Comparison of ENCODE assay signal across 8 mouse cellular contexts in the genomic region with DNA sequence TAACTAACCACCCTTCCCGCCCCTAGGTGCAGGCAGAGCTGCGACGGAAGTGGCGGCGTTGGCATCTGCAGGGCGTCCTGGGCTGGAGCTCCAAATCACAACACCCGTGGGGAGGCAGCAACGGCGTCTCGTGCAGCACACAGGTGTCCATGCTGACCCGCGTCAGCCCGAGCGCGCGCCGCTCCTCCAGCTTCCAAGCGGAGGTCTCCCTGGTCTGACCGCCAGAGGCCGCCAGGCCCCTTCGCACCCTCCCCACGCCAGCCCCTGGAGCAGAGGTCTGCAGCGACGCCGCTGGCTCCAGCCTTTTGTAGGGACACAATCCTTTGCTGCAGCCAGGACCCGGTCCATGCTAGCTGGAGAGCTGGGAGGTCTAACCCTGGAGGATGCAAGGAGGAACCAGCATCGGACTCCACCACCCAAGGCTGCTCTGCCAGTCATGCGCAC. TPM values are rescaled to one million over a fixed set of nuclear protein-coding genes. Genes with fewer than 3 reads are reported as not detected.
A peak's percentile ranks its signal among the peaks of the same experiment; 100 is the strongest.
DNase-seq lines count a peak whose midpoint lies in the region; ATAC-seq and TF ChIP-seq lines count a peak whose summit lies in the region.

No protein-coding gene starts in this region.

- peaks cover 59% of the 10 kb centered on the region for H3K27me3 ChIP-seq in CH12.LX (replicated peaks)
- peaks cover 12% of the 10 kb centered on the region; the same call in 1 of the 2 replicates for H3K27me3 ChIP-seq in forebrain, embryonic 15.5 days
- H3K27me3 ChIP-seq in limb, embryonic 10.5 days (ENCODE audit: low read depth, poor library complexity, severe bottlenecking), result peaks cover 62% of the 10 kb centered on the region

- no peaks in the 10 kb centered on the region for H3K79me2 ChIP-seq in CH12.LX (replicated peaks; ENCODE audit: control insufficient read depth, extremely low read depth, insufficient read depth, poor library complexity, severe bottlenecking)

- H3K4me3 ChIP-seq in CH12.LX (replicated peaks in 1 of 3; ENCODE audit: low read depth in 2 of 3, low read length in 2 of 3, poor library complexity in 1 of 3), result peak overlapping the region in 1 of 3 experiments; percentile 24
- H3K4me3 ChIP-seq in forebrain, embryonic 15.5 days, result peak overlapping the region; percentile 33
- peak overlapping the region; percentile 46 for H3K4me3 ChIP-seq in limb, embryonic 10.5 days

- peak overlapping the region; percentile 90 for H3K4me2 ChIP-seq in CH12.LX (ENCODE audit: insufficient read depth, low read depth, poor library complexity, severe bottlenecking)
- H3K4me2 ChIP-seq in forebrain, embryonic 15.5 days (replicated peaks), result peak overlapping the region; percentile 51

- under 1% methylated on average over 28 of the region's 28 CpGs for WGBS in forebrain, embryonic 15.5 days
- 1% methylated on average over 28 of the region's 28 CpGs for WGBS in limb, embryonic 10.5 days

- peaks cover 20 to 55% of the 10 kb centered on the region in 2 experiments for H3K4me1 ChIP-seq in CH12.LX (ENCODE audit: control insufficient read depth in 1 of 2, insufficient read depth in 2 of 2)
- peaks cover 38% of the 10 kb centered on the region for H3K4me1 ChIP-seq in forebrain, embryonic 15.5 days
- peaks cover 54% of the 10 kb centered on the region for H3K4me1 ChIP-seq in limb, embryonic 10.5 days

- H3K9ac ChIP-seq in CH12.LX (ENCODE audit: insufficient read depth, low read depth), result no peak overlapping the region
- H3K9ac ChIP-seq in forebrain, embryonic 15.5 days (replicated peaks), result peak overlapping the region; percentile 40; the same call in 1 of the 2 replicates

- TF ChIP-seq POLR2A in CH12.LX (IDR thresholded peaks at IDR 0.05; ENCODE audit: low read depth, low read length), result no peak

- dilution Hi-C loops in CH12.LX (cut with MboI; ENCODE audit: extremely low pct_ligation_motif_present, extremely low pct_unique_long_range_greater_than_20kb, low sequenced_read_pairs), result no loop called here

- H3K9me3 ChIP-seq in CH12.LX (replicated peaks; ENCODE audit: low read length), result no peaks in the 10 kb centered on the region
- H3K9me3 ChIP-seq in forebrain, embryonic 15.5 days, result no peaks in the 10 kb centered on the region
- H3K9me3 ChIP-seq in limb, embryonic 10.5 days (replicated peaks), result no peaks in the 10 kb centered on the region

- TF ChIP-seq RAD21 in CH12.LX (IDR thresholded peaks at IDR 0.05; ENCODE audit: low read depth, low read length), result peak; percentile 58

- H3K36me3 ChIP-seq in CH12.LX (replicated peaks in 1 of 2; ENCODE audit: control insufficient read depth in 1 of 2, insufficient read depth in 1 of 2, low read length in 1 of 2), result no peaks in the 10 kb centered on the region
- H3K36me3 ChIP-seq in forebrain, embryonic 15.5 days, result no peaks in the 10 kb centered on the region
- H3K36me3 ChIP-seq in limb, embryonic 10.5 days, result no peaks in the 10 kb centered on the region

- no peak for TF ChIP-seq EP300 in CH12.LX (IDR thresholded peaks at IDR 0.05; ENCODE audit: low read length)

- no peak overlapping the region for H3K27ac ChIP-seq in CH12.LX (ENCODE audit: insufficient read depth, low read depth)
- no peak overlapping the region for H3K27ac ChIP-seq in forebrain, embryonic 15.5 days (replicated peaks)
- H3K27ac ChIP-seq in limb, embryonic 10.5 days, result peak overlapping the region; percentile 66

- no peak for DNase-seq in CH12.LX (ENCODE audit: extremely low read depth)
- peak; percentile 77 for DNase-seq in adrenal gland, postnatal 10 days
- DNase-seq in heart, postnatal 4 days, result peak; percentile 86
- peak; percentile 86 for DNase-seq in limb, embryonic 10.5 days (ENCODE audit: low spot score)
- DNase-seq in mesoderm, embryonic 11.5 days (ENCODE audit: low read depth, low spot score), result peak; percentile 76
- peak; percentile 59 for DNase-seq in right cerebral cortex, postnatal 4 days

- peak in 1 of 2 experiments; percentile 80; a peak in 2 of 4 replicates for TF ChIP-seq CTCF in CH12.LX (conservative IDR thresholded peaks at IDR 0.05 in 1 of 2, IDR thresholded peaks at IDR 0.05 in 1 of 2; ENCODE audit: low read depth in 2 of 2, low read length in 2 of 2)

- in situ Hi-C loops in CH12.LX (cut with MboI; ENCODE audit: low pct_ligation_motif_present, low pct_unique_long_range_greater_than_20kb, low sequenced_read_pairs), result no loop called here

- ATAC-seq in forebrain, embryonic 15.5 days (replicated peaks), result peak; percentile 29; the same call in 1 of the 2 replicates
- ATAC-seq in monocyte, adult 5-6 weeks (replicated peaks; ENCODE audit: insufficient number of reproducible peaks, low FRiP score, low TSS enrichment, poor library complexity, severe bottlenecking), result no peak

TF ChIP-seq in CH12.LX, 34 proteins besides CTCF, POLR2A, EP300 and RAD21 (continues in another document):
- TF ChIP-seq UBTF (IDR thresholded peaks at IDR 0.05; ENCODE audit: low read depth, low read length), result no peak; the same call in 1 of the 2 replicates
- no peak for TF ChIP-seq KAT2A (IDR thresholded peaks at IDR 0.05; ENCODE audit: insufficient replicate concordance, low read length)
- TF ChIP-seq GABPA (IDR thresholded peaks at IDR 0.05; ENCODE audit: insufficient replicate concordance, low read depth, low read length), result no peak
- no peak for TF ChIP-seq POLR2AphosphoS2 (IDR thresholded peaks at IDR 0.05; ENCODE audit: low read depth, low read length)
- TF ChIP-seq E2F4 (IDR thresholded peaks at IDR 0.05; ENCODE audit: insufficient replicate concordance, low read depth, low read length), result no peak
- TF ChIP-seq ELF1 (IDR thresholded peaks at IDR 0.05; ENCODE audit: low read depth, low read length), result no peak
- no peak for TF ChIP-seq USF1 (IDR thresholded peaks at IDR 0.05; ENCODE audit: low read depth, low read length)
- no peak for TF ChIP-seq TBP (conservative IDR thresholded peaks at IDR 0.05; ENCODE audit: low read depth, low read length)
- TF ChIP-seq SMC3 (IDR thresholded peaks at IDR 0.05; ENCODE audit: low read depth, low read length), result peak; percentile 58
- TF ChIP-seq CHD2 (IDR thresholded peaks at IDR 0.05; ENCODE audit: low read length), result no peak
- no peak for TF ChIP-seq ZMIZ1 (IDR thresholded peaks at IDR 0.05; ENCODE audit: low read depth, low read length)
- TF ChIP-seq MEF2A (IDR thresholded peaks at IDR 0.05; ENCODE audit: borderline replicate concordance, low read depth, low read length), result no peak
- no peak for TF ChIP-seq MXI1 (IDR thresholded peaks at IDR 0.05; ENCODE audit: low read depth, low read length)
- peak; percentile 42 for TF ChIP-seq BHLHE40 (IDR thresholded peaks at IDR 0.05; ENCODE audit: low read depth, low read length)
- TF ChIP-seq ZC3H11A (IDR thresholded peaks at IDR 0.05; ENCODE audit: low read depth, low read length), result no peak
- TF ChIP-seq SIN3A (IDR thresholded peaks at IDR 0.05; ENCODE audit: low read length), result no peak
- TF ChIP-seq ZNF384 (IDR thresholded peaks at IDR 0.05; ENCODE audit: low read depth, low read length), result no peak

RNA-seq across cellular contexts. Expression of gene Vipr1, which starts 26.9 kb away (rescaled TPM):
- total RNA-seq in CH12.LX (2012; rRNA removed) (0.04 and 0.08 TPM in 2 replicates), CH12.LX (2014; rRNA removed) (not detected in 2 replicates)
- 0.11 TPM in 2 replicates for polyA plus RNA-seq in CH12.LX (2012; ENCODE audit: insufficient read length, low read depth)
- 1 to 10 TPM; 2.8 to 5.2 TPM for total RNA-seq in adrenal gland, postnatal 10 days (2021)
- polyA plus RNA-seq in forebrain, embryonic 15.5 days (2015; fragmentation: Nextera tagmentation; extraction: Ambion mirVana), result 0.45 and 0.77 TPM in 2 replicates
- 1 to 10 TPM in 1 of 2 experiments, under 1 TPM in 1; 0.64 to 2.4 TPM for total RNA-seq in heart, postnatal 4 days (2021)
- polyA plus RNA-seq in limb, embryonic 10.5 days (2016; fragmentation: Nextera tagmentation; extraction: Ambion mirVana), result 0.14 and 0.49 TPM in 2 replicates
- total RNA-seq in monocyte, adult 5-6 weeks (2017), result 0.29 to 0.78 TPM (median 0.32 TPM) in 3 replicates

RNA-seq across cellular contexts. Expression of gene Lyzl4, which starts 27.5 kb away (rescaled TPM):
- total RNA-seq in CH12.LX (2012; rRNA removed) (not detected in 2 replicates), CH12.LX (2014; rRNA removed) (not detected in 2 replicates)
- not detected in 2 replicates for polyA plus RNA-seq in CH12.LX (2012; ENCODE audit: insufficient read length, low read depth)
- under 1 TPM in 1 of 2 experiments, not detected in 1; 0.48 TPM for total RNA-seq in adrenal gland, postnatal 10 days (2021)
- not detected in 2 replicates for polyA plus RNA-seq in forebrain, embryonic 15.5 days (2015; fragmentation: Nextera tagmentation; extraction: Ambion mirVana)
- total RNA-seq in heart, postnatal 4 days (2021), result under 1 TPM in 1 of 2 experiments, not detected in 1; 0.32 TPM
- polyA plus RNA-seq in limb, embryonic 10.5 days (2016; fragmentation: Nextera tagmentation; extraction: Ambion mirVana), result not detected in 2 replicates
- total RNA-seq in monocyte, adult 5-6 weeks (2017), result not detected in 3 replicates

RNA-seq across cellular contexts. Expression of gene Sec22c, which starts 35.9 kb away (rescaled TPM):
- total RNA-seq in CH12.LX (2012; rRNA removed) (3.2 and 4.0 TPM in 2 replicates), CH12.LX (2014; rRNA removed) (2.4 and 2.5 TPM in 2 replicates)
- polyA plus RNA-seq in CH12.LX (2012; ENCODE audit: insufficient read length, low read depth), result 4.6 and 5.7 TPM in 2 replicates
- total RNA-seq in adrenal gland, postnatal 10 days (2021), result 1 to 10 TPM; 5.4 to 5.8 TPM
- polyA plus RNA-seq in forebrain, embryonic 15.5 days (2015; fragmentation: Nextera tagmentation; extraction: Ambion mirVana), result 33.9 and 39.2 TPM in 2 replicates
- 1 to 10 TPM; 5.1 to 6.4 TPM for total RNA-seq in heart, postnatal 4 days (2021)
- polyA plus RNA-seq in limb, embryonic 10.5 days (2016; fragmentation: Nextera tagmentation; extraction: Ambion mirVana), result 10.9 and 12.6 TPM in 2 replicates
- total RNA-seq in monocyte, adult 5-6 weeks (2017), result 1.1 to 4.3 TPM (median 3.0 TPM) in 3 replicates

RNA-seq across cellular contexts. Expression of gene Ss18l2, which starts 40.8 kb away (rescaled TPM):
- total RNA-seq in CH12.LX (2012; rRNA removed) (40.2 and 57.6 TPM in 2 replicates), CH12.LX (2014; rRNA removed) (77.0 and 82.2 TPM in 2 replicates)
- polyA plus RNA-seq in CH12.LX (2012; ENCODE audit: insufficient read length, low read depth), result 41.5 and 52.9 TPM in 2 replicates
- total RNA-seq in adrenal gland, postnatal 10 days (2021), result 10 to 100 TPM; 51.5 to 60.9 TPM
- polyA plus RNA-seq in forebrain, embryonic 15.5 days (2015; fragmentation: Nextera tagmentation; extraction: Ambion mirVana), result 145 TPM in 2 replicates
- total RNA-seq in heart, postnatal 4 days (2021), result 100 to 1,000 TPM; 115 to 127 TPM
- polyA plus RNA-seq in limb, embryonic 10.5 days (2016; fragmentation: Nextera tagmentation; extraction: Ambion mirVana), result 93.9 and 94.8 TPM in 2 replicates
- 14.6 to 46.7 TPM (median 28.7 TPM) in 3 replicates for total RNA-seq in monocyte, adult 5-6 weeks (2017)

RNA-seq across cellular contexts. Expression of gene Nktr, which starts 49.6 kb away (rescaled TPM):
- total RNA-seq in CH12.LX (2012; rRNA removed) (31.0 and 39.3 TPM in 2 replicates), CH12.LX (2014; rRNA removed) (29.1 and 32.2 TPM in 2 replicates)
- 65.0 and 65.4 TPM in 2 replicates for polyA plus RNA-seq in CH12.LX (2012; ENCODE audit: insufficient read length, low read depth)
- total RNA-seq in adrenal gland, postnatal 10 days (2021), result 10 to 100 TPM; 55.1 to 98.4 TPM
- 57.5 and 58.4 TPM in 2 replicates for polyA plus RNA-seq in forebrain, embryonic 15.5 days (2015; fragmentation: Nextera tagmentation; extraction: Ambion mirVana)
- 10 to 100 TPM; 67.6 to 73.5 TPM for total RNA-seq in heart, postnatal 4 days (2021)
- 47.2 and 58.8 TPM in 2 replicates for polyA plus RNA-seq in limb, embryonic 10.5 days (2016; fragmentation: Nextera tagmentation; extraction: Ambion mirVana)
- total RNA-seq in monocyte, adult 5-6 weeks (2017), result 193 to 365 TPM (median 198 TPM) in 3 replicates
